Mouse (Mus musculus): ENCODE data around the gene Duox1.

The Duox1 gene

GRCm38 (mm10) chr2:122302574-122303241, 12.8 kb upstream of the Duox1 start:
- TF ChIP-seq GATA4 (IDR thresholded peaks at IDR 0.05; ENCODE audit: insufficient replicate concordance, low read length), result no peak

GRCm38 (mm10) chr2:122304544-122304943, 10.9 kb upstream of the Duox1 start:
- TF ChIP-seq GATA4 (IDR thresholded peaks at IDR 0.05; ENCODE audit: insufficient replicate concordance, low read length), result no peak

- no peak for TF ChIP-seq GATA4 (IDR thresholded peaks at IDR 0.05; ENCODE audit: insufficient replicate concordance, low read length)
These were observed 10.2 kb upstream of the Duox1 start for GRCm38 (mm10) chr2:122305097-122305892.

- TF ChIP-seq GATA4 (IDR thresholded peaks at IDR 0.05; ENCODE audit: insufficient replicate concordance, low read length), result no peak
These were observed 9.3 kb upstream of the Duox1 start for GRCm38 (mm10) chr2:122306184-122306583.

GRCm38 (mm10) chr2:122309647-122310046, 5.8 kb upstream of the Duox1 start:
- TF ChIP-seq GATA4 (IDR thresholded peaks at IDR 0.05; ENCODE audit: insufficient replicate concordance, low read length), result no peak

- no peak for TF ChIP-seq GATA4 (IDR thresholded peaks at IDR 0.05; ENCODE audit: insufficient replicate concordance, low read length)
These were observed 3.9 kb upstream of the Duox1 start for GRCm38 (mm10) chr2:122311561-122311960.

- TF ChIP-seq GATA4 (IDR thresholded peaks at IDR 0.05; ENCODE audit: insufficient replicate concordance, low read length), result no peak
These were observed 2.6 kb upstream of the Duox1 start for GRCm38 (mm10) chr2:122312722-122313417.

GRCm38 (mm10) chr2:122313536-122313935, 1.9 kb upstream of the Duox1 start, which contains the start of gene Duoxa1:
Gene Duoxa1 (minus strand): TSS chr2:122313730.
- no peak for TF ChIP-seq GATA4 (IDR thresholded peaks at IDR 0.05; ENCODE audit: insufficient replicate concordance, low read length)

GRCm38 (mm10) chr2:122317384-122317783, 1.9 kb downstream of the Duox1 start:
- no peak for TF ChIP-seq GATA4 (IDR thresholded peaks at IDR 0.05; ENCODE audit: insufficient replicate concordance, low read length)

- TF ChIP-seq GATA4 (IDR thresholded peaks at IDR 0.05; ENCODE audit: insufficient replicate concordance, low read length), result no peak
These were observed 8.5 kb downstream of the Duox1 start for GRCm38 (mm10) chr2:122323960-122324359.

- no peak for TF ChIP-seq GATA4 (IDR thresholded peaks at IDR 0.05; ENCODE audit: insufficient replicate concordance, low read length)
These were observed 9.1 kb downstream of the Duox1 start for GRCm38 (mm10) chr2:122324586-122324985.

GRCm38 (mm10) chr2:122325361-122325760, 9.9 kb downstream of the Duox1 start:
- no peak for TF ChIP-seq GATA4 (IDR thresholded peaks at IDR 0.05; ENCODE audit: insufficient replicate concordance, low read length)

GRCm38 (mm10) chr2:122327986-122328385, 12.5 kb downstream of the Duox1 start:
- no peak for TF ChIP-seq GATA4 (IDR thresholded peaks at IDR 0.05; ENCODE audit: insufficient replicate concordance, low read length)

GRCm38 (mm10) chr2:122332222-122332621, 16.8 kb downstream of the Duox1 start:
- TF ChIP-seq GATA4 (IDR thresholded peaks at IDR 0.05; ENCODE audit: insufficient replicate concordance, low read length), result no peak

GRCm38 (mm10) chr2:122334170-122334569, 18.7 kb downstream of the Duox1 start:
- TF ChIP-seq GATA4 (IDR thresholded peaks at IDR 0.05; ENCODE audit: insufficient replicate concordance, low read length), result no peak

- TF ChIP-seq GATA4 (IDR thresholded peaks at IDR 0.05; ENCODE audit: insufficient replicate concordance, low read length), result no peak
These were observed 21.8 kb downstream of the Duox1 start for GRCm38 (mm10) chr2:122337291-122337690.

All from liver, adult (tissue).